Mouse (Mus musculus) bone marrow, adult 2 months (tissue): ENCODE measurements around the gene Umad1.

Experiments used
- CTCF ChIP-seq: fragments of 200-500 bp; IDR thresholded peaks from 2 replicates; pipeline ENCODE4 v1.5.1; 2011; ENCODE audit warnings: low read length, control low read depth; ENCODE audit not compliant: control insufficient read depth, insufficient read depth
- POLR2A ChIP-seq: fragments of 200-500 bp; IDR thresholded peaks from 2 replicates; pipeline ENCODE4 v1.6.1; 2011; ENCODE audit warnings: low read depth, mild to moderate bottlenecking, control low read depth, low read length, borderline replicate concordance; ENCODE audit not compliant: control insufficient read depth

GRCm38 (mm10) chr6:8474316-8474715, 215.2 kb downstream of the Umad1 start:
- TF ChIP-seq CTCF (no peak), POLR2A (no peak)
